ENCODE assay signal across 17 mouse cellular contexts in genomic region chr3:61368446-61368845, GRCm38 (mm10). TPM values are rescaled to one million over a fixed set of nuclear protein-coding genes. Genes with fewer than 3 reads are reported as not detected.
DNase-seq lines count a peak whose midpoint lies in the region; ATAC-seq and TF ChIP-seq lines count a peak whose summit lies in the region.
"Had no signal": no experiment of that assay in that cellular context is flagged by ENCODE, and none has a peak within 500 bp of the region (broad histone marks: within the 10 kb centered on the region; RNA-seq: fewer than 3 reads in every experiment).

No protein-coding gene starts in this region.

- TF ChIP-seq EP300 in lung, postnatal 0 days (IDR thresholded peaks at IDR 0.05): no peak

- no peak for TF ChIP-seq CTCF in lung, postnatal 0 days (IDR thresholded peaks at IDR 0.05)

- no peak overlapping the region for H3K9ac ChIP-seq in lung, postnatal 0 days (replicated peaks; ENCODE audit: low read depth)
- H3K9ac ChIP-seq in midbrain, embryonic 15.5 days: no peak overlapping the region
- H3K9ac ChIP-seq: limb, embryonic 12.5 days; lung, embryonic 15.5 days had no signal

- H3K4me1 ChIP-seq in lung, postnatal 0 days (ENCODE audit: insufficient read depth, low read depth, low read length): 0 out of 2 replicates have a peak, but pooled peaks cover 2% of the 10 kb centered on the region
- H3K4me1 ChIP-seq in midbrain, embryonic 15.5 days: peaks cover 31% of the 10 kb centered on the region

- no peak overlapping the region for H3K27ac ChIP-seq in lung, postnatal 0 days (ENCODE audit: low read length)
- no peak overlapping the region for H3K27ac ChIP-seq in midbrain, embryonic 15.5 days
- H3K27ac ChIP-seq: limb, embryonic 12.5 days; lung, embryonic 15.5 days had no signal

- H3K27me3 ChIP-seq in lung, postnatal 0 days (replicated peaks; ENCODE audit: insufficient read depth, low read length): no peaks in the 10 kb centered on the region
- no peaks in the 10 kb centered on the region for H3K27me3 ChIP-seq in midbrain, embryonic 15.5 days (replicated peaks)
- H3K27me3 ChIP-seq: limb, embryonic 12.5 days; lung, embryonic 15.5 days had no signal

- H3K4me3 ChIP-seq in lung, postnatal 0 days (ENCODE audit: low read depth, low read length): no peak overlapping the region
- no peak overlapping the region for H3K4me3 ChIP-seq in midbrain, embryonic 15.5 days
- H3K4me3 ChIP-seq: limb, embryonic 12.5 days; lung, embryonic 15.5 days had no signal

- no peak for ATAC-seq in lung, postnatal 0 days
- no peak for ATAC-seq in midbrain, embryonic 15.5 days (replicated peaks)
- ATAC-seq: forebrain, embryonic 14.5 days had no signal

- no peaks in the 10 kb centered on the region for H3K9me3 ChIP-seq in lung, postnatal 0 days (ENCODE audit: low read length)
- no peaks in the 10 kb centered on the region for H3K9me3 ChIP-seq in midbrain, embryonic 15.5 days
- H3K9me3 ChIP-seq: G1E; limb, embryonic 12.5 days; lung, embryonic 15.5 days had no signal

- no peaks in the 10 kb centered on the region for H3K36me3 ChIP-seq in lung, postnatal 0 days (ENCODE audit: insufficient read depth, low read length)
- no peaks in the 10 kb centered on the region for H3K36me3 ChIP-seq in midbrain, embryonic 15.5 days (replicated peaks)
- H3K36me3 ChIP-seq: limb, embryonic 12.5 days; lung, embryonic 15.5 days had no signal

- H3K4me2 ChIP-seq in lung, postnatal 0 days (replicated peaks; ENCODE audit: low read depth, low read length): no peak overlapping the region
- H3K4me2 ChIP-seq in midbrain, embryonic 15.5 days: peak overlapping the region; percentile 93
- H3K4me2 ChIP-seq: limb, embryonic 12.5 days; lung, embryonic 15.5 days had no signal

- 94% methylated on average over 1 of the region's 1 CpGs for WGBS in lung, postnatal 0 days
- WGBS in midbrain, embryonic 15.5 days: 92% methylated on average over 1 of the region's 1 CpGs

- peak; percentile 33 to 39 for DNase-seq in lung, adult 18-20 months
- no peak for DNase-seq in lung, postnatal 0 days (ENCODE audit: low spot score)
- peak; percentile 42 for DNase-seq in CD4-positive helper T cell, adult 2 months (ENCODE audit: low read depth, low spot score)
- peak; percentile 56 for DNase-seq in adipocyte (ENCODE audit: low spot score)
- DNase-seq in spleen, postnatal 36 days (ENCODE audit: low spot score in 2 of 2): no peak
- no peak for DNase-seq in layer of hippocampus, adult 18-20 months (ENCODE audit: low spot score in 2 of 2)
- DNase-seq: cerebellum, adult 9-11 months; kidney, adult 9 months; right cerebral cortex, adult 18-20 months had no signal

RNA-seq across cellular contexts. Expression of gene B430305J03Rik, which starts 2.7 kb away (rescaled TPM):
- polyA plus RNA-seq in lung, postnatal 0 days (2015; fragmentation: Nextera tagmentation; extraction: Ambion mirVana): not detected in 2 replicates
- polyA plus RNA-seq in midbrain, embryonic 15.5 days (2015; fragmentation: Nextera tagmentation; extraction: Ambion mirVana): not detected in 2 replicates
- 1 to 10 TPM; 3.1 TPM for total RNA-seq in layer of hippocampus, adult 18-20 months (2021)
- polyA plus RNA-seq: embryonic facial prominence, embryonic 11.5 days; forebrain, embryonic 14.5 days; heart, postnatal 0 days; limb, embryonic 12.5 days; lung, embryonic 15.5 days; neural tube, embryonic 14.5 days had no signal

RNA-seq across cellular contexts. Expression of gene Rap2b, which starts 7.0 kb away (rescaled TPM):
- 6.8 and 7.0 TPM in 2 replicates for polyA plus RNA-seq in lung, postnatal 0 days (2015; fragmentation: Nextera tagmentation; extraction: Ambion mirVana)
- 10.9 and 11.0 TPM in 2 replicates for polyA plus RNA-seq in midbrain, embryonic 15.5 days (2015; fragmentation: Nextera tagmentation; extraction: Ambion mirVana)
- 10 to 100 TPM; 41.9 to 44.7 TPM for total RNA-seq in layer of hippocampus, adult 18-20 months (2021)

Comparison
In these comparisons a context has a peak if more than half of its experiments do, and no peak if none do; other contexts are left out.
1. DNase-seq: peak in lung, adult 18-20 months (2 of 2), CD4-positive helper T cell, adult 2 months (single experiment) and adipocyte (single experiment); none in lung, postnatal 0 days (single experiment), spleen, postnatal 36 days (0 of 2) and layer of hippocampus, adult 18-20 months (0 of 2).